Mouse (Mus musculus) MEL (cell line): ENCODE results near the gene Etnk2.

Experiments used
- CTCF ChIP-seq, 3 experiments: IDR thresholded peaks in 2 of 3; conservative IDR thresholded peaks in 1 of 3; 2 replicates each; pipeline ENCODE4 v1.5.1; 2011 to 2012; ENCODE audit warnings: low read length in 3 of 3, low read depth in 2 of 3, mild to moderate bottlenecking in 2 of 3, improper control_type of control experiment in 1 of 3, inconsistent platforms in 1 of 3, mixed read lengths in 1 of 3, moderate library complexity in 1 of 3; ENCODE audit not compliant: control insufficient read depth in 1 of 3, insufficient read depth in 1 of 3, poor library complexity in 1 of 3, severe bottlenecking in 1 of 3
- EP300 ChIP-seq, 2 experiments: IDR thresholded peaks; 2 replicates each; pipeline ENCODE4 v1.6.1; 2011; ENCODE audit warnings: improper control_type of control experiment in 2 of 2, low read length in 2 of 2, low read depth in 1 of 2, mild to moderate bottlenecking in 1 of 2
- ETS1 ChIP-seq: IDR thresholded peaks from 2 replicates; pipeline ENCODE4 v1.6.1; 2012; ENCODE audit warnings: low read depth, mild to moderate bottlenecking, inconsistent platforms, low read length, improper control_type of control experiment, moderate library complexity
- GABPA ChIP-seq: IDR thresholded peaks from 2 replicates; pipeline ENCODE4 v1.6.1; 2012; ENCODE audit warnings: low read depth, mild to moderate bottlenecking, inconsistent platforms, low read length, improper control_type of control experiment, moderate library complexity
- HCFC1 ChIP-seq: IDR thresholded peaks from 2 replicates; pipeline ENCODE4 v1.6.1; 2012; ENCODE audit warnings: low read depth, mild to moderate bottlenecking, inconsistent platforms, low read length, improper control_type of control experiment, moderate library complexity
- MYB ChIP-seq: IDR thresholded peaks from 2 replicates; pipeline ENCODE4 v1.6.1; 2011; ENCODE audit warnings: mild to moderate bottlenecking, low read depth, low read length, improper control_type of control experiment
- MYC ChIP-seq: IDR thresholded peaks from 2 replicates; pipeline ENCODE4 v1.6.1; 2011; ENCODE audit warnings: low read depth, mild to moderate bottlenecking, low read length, improper control_type of control experiment, moderate library complexity
- NELFE ChIP-seq: IDR thresholded peaks from 2 replicates; pipeline ENCODE4 v1.6.1; 2011; ENCODE audit warnings: low read depth, low read length, improper control_type of control experiment
- POLR2A ChIP-seq, 2 experiments: IDR thresholded peaks; 2 replicates each; pipeline ENCODE4 v1.6.1; 2011 to 2012; ENCODE audit warnings: low read length in 2 of 2, mild to moderate bottlenecking in 2 of 2, control low read depth in 1 of 2, improper control_type of control experiment in 1 of 2, low read depth in 1 of 2, moderate library complexity in 1 of 2; ENCODE audit not compliant: control insufficient read depth in 1 of 2, insufficient read depth in 1 of 2, poor library complexity in 1 of 2
- RAD21 ChIP-seq: IDR thresholded peaks from 2 replicates; pipeline ENCODE4 v1.6.1; 2011; ENCODE audit warnings: mild to moderate bottlenecking, low read depth, low read length, improper control_type of control experiment
- TAL1 ChIP-seq: IDR thresholded peaks from 2 replicates; pipeline ENCODE4 v1.6.1; 2012; ENCODE audit warnings: mild to moderate bottlenecking, inconsistent platforms, low read length, moderate library complexity, mixed read lengths
- UBTF ChIP-seq: IDR thresholded peaks from 2 replicates; pipeline ENCODE4 v1.6.1; 2012; ENCODE audit warnings: low read depth, mild to moderate bottlenecking, inconsistent platforms, low read length, improper control_type of control experiment, moderate library complexity, borderline replicate concordance; ENCODE audit not compliant: insufficient read depth
- USF1 ChIP-seq: IDR thresholded peaks from 2 replicates; pipeline ENCODE4 v1.6.1; 2014; ENCODE audit warnings: low read depth, mild to moderate bottlenecking, inconsistent platforms, low read length, improper control_type of control experiment, moderate library complexity

DNA sequence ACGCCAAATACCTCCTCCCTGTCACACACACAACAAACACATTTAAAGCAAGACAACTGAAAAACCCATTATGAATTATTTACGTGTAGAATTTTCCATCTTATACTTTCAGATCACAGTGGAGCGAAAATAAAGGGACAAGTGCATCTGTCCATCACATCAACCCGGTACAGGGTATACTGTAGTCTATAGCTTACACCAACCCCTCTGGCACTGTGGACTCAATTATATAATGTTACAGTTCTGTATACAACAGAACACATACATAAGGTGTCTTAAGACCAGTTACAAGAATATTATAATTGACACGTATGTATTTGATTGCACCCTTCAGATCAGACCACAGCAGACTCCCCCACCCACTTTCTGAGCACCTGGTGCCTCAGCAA, 33.7 kb downstream of the Etnk2 start:
- TF ChIP-seq CTCF (IDR thresholded peaks at IDR 0.05 in 2 of 3, conservative IDR thresholded peaks at IDR 0.05 in 1 of 3; ENCODE audit: control insufficient read depth in 1 of 3, insufficient read depth in 1 of 3, low read depth in 2 of 3, low read length in 3 of 3, poor library complexity in 1 of 3, severe bottlenecking in 1 of 3): no peak
- no peak for TF ChIP-seq POLR2A (IDR thresholded peaks at IDR 0.05; ENCODE audit: control insufficient read depth in 1 of 2, insufficient read depth in 1 of 2, low read depth in 1 of 2, low read length in 2 of 2, poor library complexity in 1 of 2)
- TF ChIP-seq GABPA: no peak
- no peak for TF ChIP-seq HCFC1
- TF ChIP-seq EP300 (IDR thresholded peaks at IDR 0.05; ENCODE audit: low read depth in 1 of 2, low read length in 2 of 2): no peak
- TF ChIP-seq MYC: no peak
- TF ChIP-seq NELFE: no peak
- TF ChIP-seq USF1: no peak
- no peak for TF ChIP-seq ETS1
- no peak for TF ChIP-seq UBTF
- no peak for TF ChIP-seq RAD21
- TF ChIP-seq TAL1: no peak
- no peak for TF ChIP-seq MYB
